Mouse (Mus musculus): ENCODE data around the gene Jmy. TPM values are rescaled to one million over a fixed set of nuclear protein-coding genes. Genes with fewer than 3 reads are reported as not detected.
"Not testable (repeated sequence)": the region's sequence is repeated elsewhere in the genome, so short reads cannot be mapped to it uniquely, and the experiment has no call there.

Jmy gene
- total RNA-seq (2021): 39.6 TPM in 2 replicates
- long read RNA-seq, experiment 1, partial matches to known transcripts: 0 of 2 reads
- long read RNA-seq, experiment 1, other reads (novel, unspliced or antisense): 2 of 2 reads
- long read RNA-seq, experiment 2, partial matches to known transcripts: 0 of 3 reads
- long read RNA-seq, experiment 2, other reads (novel, unspliced or antisense): 3 of 3 reads

DNA sequence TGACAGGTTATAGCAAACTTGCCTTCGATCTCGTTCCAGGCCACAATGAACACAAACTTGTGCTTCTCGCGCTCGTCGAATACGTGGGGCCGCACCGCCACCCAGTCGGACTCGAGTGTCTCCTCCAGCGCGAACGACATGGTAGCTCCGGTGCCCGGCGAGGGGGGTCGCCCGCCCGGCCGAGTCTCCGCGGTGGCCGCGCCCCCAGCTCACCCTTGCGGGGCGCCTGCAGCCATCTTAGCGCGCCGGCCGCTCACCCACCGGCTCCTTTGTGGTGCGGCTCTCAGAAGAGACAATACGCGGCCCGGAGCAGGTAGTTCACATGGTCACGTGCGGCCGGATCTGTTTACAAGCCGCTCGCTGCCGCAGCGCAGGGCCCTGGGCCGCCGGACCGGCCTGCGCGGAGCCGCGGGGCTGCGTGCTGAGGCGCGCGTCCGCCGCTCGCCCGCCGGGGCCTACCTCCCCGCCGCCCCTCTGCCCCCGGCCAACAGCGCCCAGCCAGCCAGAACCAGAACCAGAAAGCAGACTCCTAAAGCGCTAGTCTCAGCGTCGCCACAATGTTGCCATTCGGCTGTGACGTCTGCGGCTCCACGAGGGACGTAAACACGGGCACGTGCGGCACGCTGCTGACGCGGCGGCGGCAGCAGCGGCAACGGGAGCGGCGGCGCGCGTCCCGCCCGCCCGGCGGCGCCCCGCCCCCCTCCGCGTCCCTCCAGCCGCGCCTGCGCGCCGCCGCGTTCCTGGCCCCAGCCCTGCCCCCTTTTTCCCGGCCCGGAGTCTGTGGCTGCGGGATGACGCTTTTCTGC lies at the start of gene Jmy:
Jmy (minus strand) TSS at position 642 of the 806 bp plus-strand sequence.
- DNase-seq: peak; percentile 94

DNA sequence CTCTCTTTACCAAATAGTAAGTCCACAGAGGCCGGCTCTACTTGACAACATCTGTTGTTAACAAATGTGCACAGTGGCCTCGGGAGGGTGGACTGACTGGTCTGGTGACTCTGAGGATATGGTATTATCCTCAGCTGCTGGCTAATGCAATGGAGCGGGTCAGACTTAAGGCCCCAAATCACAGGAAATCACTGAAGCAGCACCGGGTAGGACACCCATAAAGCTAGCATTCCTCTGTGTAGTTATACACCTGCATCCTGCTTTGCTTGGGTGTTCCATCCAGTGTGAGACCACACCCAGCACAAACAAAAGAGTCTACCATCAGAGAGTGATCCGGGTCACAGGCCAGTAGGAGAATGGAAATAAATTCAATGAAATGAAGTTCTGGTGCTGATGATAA lies 48.0 kb upstream of the Jmy start:
- DNase-seq: no peak

DNA sequence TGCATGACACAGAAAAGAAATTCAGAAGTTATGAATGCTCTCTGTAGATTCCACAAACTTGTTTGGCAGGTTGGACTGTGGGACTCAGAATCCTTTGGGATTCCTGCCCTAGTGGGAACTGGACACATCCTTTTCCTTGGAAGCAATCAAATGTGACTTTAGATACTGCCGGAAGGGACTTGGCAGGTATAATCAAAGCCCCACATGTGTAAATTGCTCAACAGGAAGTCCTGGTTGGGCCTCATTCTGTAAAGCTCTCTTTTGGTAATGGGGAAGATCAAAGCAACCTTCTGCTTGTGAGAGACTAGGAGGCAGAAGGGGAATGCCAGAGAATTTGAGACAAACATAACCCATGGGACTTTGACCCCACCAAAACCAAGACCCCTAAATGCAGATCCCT lies 46.4 kb upstream of the Jmy start:
- DNase-seq: no peak

DNA sequence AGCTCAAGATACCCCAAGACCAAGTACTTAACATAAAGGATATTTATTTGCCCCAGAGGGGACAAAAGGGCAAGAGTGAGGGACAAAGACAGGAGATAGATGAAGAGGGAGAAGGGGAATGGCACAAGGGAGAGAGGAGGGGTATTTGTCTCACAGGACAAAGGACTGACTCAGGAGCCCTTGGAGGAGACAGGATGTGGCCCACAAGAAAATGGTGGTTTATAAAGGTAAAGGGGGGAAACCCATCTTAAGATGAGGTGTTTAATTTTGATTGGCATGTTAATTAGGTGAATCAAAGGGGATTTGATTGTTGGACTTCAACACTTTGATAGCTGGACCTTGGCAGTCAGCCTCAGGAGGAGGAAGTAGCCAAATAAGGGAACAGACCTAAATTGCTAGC lies 44.7 kb upstream of the Jmy start:
- no peak for DNase-seq

DNA sequence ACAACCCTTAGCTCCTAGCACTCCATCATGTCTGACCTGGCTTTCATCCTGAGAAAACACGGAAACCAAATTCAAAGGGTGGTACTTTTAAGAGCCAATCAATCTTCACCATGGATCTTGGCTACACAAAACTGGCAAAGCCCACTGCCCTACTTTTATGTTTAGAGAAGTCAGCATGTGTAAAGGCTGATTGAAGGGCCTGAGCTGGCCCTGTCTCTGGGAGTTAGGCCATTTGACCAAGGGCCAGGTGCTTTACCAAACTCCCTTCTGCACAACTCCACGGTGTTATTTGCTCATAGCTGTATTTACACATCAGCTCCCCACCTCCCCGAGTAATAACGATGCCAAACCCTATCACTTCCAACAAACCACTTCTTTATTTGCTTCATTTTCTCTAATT lies 39.7 kb upstream of the Jmy start:
- DNase-seq: peak; percentile 51

DNA sequence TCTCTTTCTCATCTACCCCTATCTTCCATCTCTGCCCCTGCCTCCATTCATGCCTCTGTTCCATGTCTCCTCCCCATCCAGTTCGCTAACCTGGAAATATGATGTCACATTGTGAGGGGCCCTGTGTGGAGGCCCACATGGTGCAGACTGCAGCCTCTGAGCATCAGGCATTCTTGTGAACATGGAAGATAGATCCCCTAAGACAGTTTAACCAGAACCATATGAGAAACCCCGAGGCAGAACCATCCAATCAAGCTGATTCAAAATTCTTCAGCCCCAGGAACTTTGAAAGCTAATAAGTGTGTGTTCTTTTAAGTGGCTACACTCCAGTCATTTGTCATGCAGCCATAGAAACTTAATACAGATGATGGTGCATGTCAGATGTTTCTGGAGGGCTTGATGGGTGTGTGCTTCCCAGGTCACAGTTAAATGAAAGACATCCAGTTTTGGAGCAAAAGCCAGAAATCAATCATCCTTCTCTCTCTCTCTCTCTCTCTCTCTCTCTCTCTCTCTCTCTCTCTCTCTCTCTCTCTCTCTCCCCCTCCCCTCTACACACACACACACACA lies 19.2 kb upstream of the Jmy start:
- no peak for DNase-seq

DNA sequence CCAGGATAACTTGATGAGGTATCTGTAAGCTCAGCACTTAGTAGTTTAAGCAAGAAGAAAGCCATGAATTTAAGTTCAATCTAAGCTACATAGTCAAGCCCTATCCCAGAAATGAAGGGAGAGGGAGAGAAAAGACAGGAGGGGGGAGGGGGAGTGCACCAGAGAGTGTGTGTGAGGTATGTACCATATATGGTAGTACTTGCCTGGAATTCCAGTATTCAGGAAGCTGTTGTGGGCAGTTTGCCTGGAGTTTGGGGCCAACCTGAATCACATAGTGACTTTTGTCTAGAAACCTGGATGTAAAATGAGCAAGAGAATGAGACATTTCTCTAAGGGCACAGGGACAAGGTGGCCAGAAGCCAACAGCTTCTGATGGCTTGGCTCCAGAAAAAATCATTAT lies 17.6 kb upstream of the Jmy start:
- no peak for DNase-seq

DNA sequence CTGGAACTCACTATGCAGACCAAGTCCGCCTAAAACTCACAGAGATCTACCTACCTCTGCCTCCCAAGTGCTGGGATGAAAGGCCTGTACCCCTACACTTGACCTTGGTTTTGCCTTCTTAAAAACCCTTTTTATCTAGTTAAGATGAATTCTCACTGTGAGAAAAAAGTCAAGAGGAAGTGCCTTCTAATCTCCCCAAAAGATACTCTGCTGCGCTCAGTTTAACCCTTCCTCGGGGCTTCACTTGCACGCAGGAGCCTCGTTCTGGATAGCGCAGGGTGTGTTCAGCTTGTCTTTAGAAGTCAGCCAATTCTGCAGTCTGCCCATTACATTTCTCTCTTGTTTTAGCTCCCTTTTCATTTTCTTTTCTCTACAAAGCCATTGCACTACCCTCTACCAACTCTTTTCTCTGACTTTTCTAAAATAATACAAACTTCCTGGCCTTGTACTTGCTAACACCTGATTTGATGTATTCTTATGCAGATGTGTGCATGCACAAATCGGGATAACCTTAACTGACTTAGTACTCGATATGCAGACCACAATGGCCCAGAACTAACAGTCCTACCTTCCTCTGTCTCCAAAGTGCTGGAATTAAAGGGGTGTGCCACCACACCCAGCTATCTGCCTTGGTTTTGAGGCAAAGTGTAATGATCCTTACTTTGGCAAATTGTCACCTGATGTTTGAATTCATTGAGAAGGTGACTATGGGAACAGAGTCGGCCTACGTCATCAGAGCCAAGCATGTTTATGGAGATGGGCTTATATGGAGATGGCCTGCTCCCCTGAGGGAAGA lies 14.6 kb upstream of the Jmy start:
- no peak for DNase-seq

DNA sequence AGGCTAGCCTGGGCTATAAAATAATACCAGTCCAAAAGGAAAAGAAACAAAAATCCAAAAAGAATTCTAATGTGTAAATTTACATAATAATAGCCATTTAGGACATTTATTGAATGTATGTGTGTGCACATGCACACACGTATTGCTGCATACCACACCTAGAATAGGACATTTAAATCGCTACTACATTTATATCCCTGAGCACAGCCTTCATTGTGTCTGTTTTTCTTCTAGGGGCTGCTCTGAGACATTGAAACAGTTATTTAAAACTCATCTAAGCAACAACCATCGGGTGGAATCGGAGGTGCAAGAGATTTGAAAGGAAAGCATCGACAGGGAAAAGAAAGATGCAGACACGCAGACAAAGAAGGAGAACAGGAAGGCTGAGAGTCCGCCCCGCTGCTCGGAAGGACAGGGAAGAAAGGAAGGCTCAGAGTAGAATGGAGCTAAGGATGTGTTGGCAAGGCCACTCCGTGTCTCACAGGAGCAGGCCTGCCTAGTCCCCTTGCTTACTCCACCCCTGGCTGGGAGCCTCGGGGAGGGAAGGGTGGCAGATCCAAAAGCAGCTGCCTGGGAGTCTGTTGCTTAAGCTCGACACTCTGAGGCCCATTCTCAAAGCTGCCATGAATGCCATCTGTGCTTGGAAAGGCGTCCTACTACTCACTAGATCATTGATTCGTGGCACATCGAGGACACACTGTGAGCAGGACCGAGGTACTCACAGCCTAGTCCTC lies 11.0 kb upstream of the Jmy start:
- peak; percentile 31 for DNase-seq

DNA sequence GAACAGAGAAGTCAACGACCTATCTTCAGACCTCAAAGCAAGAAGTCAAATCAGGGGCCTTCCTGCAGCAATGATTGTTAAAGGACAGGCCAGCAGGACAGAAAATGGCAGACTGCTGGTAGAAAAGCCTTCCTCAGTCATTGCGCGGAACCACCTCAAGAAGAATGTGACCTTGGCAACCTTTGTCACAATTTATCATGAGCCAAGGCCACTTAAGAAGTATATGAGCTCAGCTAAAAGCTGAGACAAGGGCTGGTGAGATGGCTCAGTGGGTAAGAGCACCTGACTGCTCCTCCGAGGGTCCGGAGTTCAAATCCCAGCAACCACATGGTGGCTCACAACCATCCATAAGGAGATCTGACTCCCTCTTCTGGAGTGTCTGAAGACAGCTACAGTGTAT lies 7.3 kb upstream of the Jmy start:
- DNase-seq: not testable (repeated sequence)

DNA sequence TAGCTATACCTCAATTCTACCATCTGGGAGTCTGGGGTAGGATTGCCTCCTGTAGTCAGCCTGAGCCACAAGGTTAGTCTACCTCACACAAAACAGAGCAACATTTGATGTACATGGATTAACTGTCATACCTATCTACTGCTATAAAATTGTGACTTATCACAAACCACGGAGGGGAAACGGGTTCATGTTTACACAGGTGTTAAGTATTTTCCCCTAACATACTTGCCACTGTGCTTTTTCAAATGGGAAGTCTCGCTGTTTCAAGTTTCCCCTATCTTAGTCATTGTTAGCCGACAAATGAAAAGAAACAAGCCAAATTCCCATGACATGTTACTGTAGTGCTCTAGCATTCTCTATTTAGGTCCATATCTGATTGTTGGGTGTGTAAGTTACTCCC lies 2.1 kb upstream of the Jmy start:
- no peak for DNase-seq

DNA sequence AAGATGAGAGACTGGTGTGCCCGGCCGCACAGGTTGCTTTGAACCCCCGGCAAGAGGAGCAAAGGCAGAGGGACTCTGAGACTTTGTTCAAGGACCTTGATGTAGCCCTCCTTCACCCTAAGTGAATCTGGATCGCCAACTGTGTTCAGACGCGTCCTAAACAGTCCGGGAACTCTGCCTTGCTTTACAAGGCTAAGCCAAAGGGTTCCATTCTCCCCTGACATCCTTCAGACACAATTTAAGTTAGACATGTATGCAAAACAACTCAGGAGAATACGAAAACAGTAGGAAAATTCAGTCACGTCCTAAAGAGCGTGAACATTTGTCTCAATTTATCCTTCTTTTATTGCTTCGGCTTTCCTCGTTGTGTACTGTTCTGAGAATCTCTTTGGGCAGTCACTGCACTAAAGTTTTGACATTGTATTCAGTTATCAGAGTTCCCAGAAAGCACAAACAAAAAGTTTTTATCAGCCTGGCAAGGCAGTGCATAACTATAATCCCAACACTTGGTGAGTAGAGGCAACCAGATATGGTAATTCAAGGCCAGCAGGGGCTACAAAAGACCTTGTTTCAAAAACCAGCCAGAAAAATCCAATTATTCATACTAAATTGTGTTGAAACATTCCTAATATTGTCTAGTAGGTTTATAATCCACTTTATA lies 495 bp upstream of the Jmy start:
- no peak for DNase-seq

DNA sequence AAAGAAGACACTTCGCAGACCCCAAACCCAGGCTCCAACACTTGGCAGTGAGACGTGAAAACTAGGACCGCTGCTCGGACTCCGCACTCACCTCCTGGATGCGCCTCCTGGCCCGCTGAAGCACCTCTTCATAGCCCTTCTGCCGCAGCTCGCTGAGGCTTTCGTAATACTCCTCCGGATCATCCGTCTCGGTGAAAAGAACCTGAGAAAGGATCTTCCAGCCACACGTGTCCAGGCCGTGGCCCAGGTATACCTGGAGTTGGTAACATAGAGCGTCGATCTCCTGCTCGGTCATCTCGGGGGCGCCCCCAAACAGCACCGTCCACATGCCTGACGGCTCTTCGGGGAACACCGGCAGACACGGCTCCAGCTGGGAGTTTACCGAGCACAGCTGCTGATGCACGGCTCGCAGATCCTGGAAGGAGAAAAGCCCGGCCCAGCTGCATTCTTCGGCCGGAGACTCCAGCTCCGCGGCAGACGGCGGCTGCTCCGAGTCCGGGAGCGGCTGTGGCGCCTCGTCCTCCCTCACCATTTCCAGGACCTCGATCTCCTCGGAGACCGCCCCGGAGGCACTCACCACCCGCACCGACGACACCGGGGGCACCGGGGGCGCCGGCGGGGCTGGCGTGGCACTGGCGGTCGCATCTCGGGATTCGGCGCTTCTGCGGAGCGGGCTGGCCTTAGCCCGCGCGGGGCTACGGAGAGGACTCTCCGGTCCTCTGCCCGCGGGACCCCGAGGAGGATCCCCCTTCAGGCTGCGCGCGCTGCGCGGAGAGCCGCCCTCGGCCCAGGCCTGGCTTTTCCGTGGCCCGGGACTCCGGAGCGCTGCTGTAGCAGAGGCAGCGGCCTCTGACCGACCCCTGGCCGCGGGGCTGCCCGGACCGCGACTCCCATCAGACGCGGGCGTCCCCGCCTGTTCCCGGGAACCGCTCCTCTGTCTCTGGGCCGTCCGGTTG lies 1.1 kb downstream of the Jmy start:
- peak; percentile 64 for DNase-seq

DNA sequence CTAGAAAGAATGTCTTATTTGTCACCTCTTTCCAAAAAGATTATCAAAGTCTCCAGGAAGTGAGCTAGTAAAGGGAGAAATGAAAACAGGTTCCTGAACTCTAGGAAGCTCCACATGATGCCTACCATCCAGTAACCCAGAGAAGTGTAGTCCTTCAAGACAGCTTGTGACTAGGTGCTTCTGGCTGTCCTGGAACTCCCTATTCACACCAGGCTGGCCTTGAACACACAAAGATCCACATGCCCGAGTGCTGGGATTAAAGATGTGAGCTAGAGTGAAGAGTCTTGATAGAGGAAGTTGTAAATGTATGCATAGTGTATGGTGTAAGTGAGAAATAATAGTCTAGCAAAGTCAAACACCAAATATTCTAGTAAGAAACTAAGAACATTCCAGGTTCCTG lies 2.6 kb downstream of the Jmy start:
- DNase-seq: no peak

DNA sequence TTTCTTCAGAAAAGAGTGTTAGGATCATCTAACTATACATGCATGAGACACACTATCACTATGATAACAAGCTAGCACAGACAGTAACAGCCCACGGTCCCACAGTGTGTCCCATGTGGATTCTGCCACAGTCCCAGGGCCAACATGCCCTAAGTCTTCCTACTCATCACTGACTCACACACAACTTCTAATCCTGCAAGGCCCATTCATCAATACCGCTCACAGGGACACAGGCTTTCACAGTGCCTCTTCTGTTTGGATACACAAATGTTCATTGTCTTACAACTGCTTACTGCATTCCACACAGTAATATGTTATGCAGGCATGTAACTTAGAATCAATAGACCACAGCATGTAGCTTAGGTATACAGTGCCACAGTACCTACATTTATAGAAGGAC lies 11.1 kb downstream of the Jmy start:
- DNase-seq: peak; percentile 45

DNA sequence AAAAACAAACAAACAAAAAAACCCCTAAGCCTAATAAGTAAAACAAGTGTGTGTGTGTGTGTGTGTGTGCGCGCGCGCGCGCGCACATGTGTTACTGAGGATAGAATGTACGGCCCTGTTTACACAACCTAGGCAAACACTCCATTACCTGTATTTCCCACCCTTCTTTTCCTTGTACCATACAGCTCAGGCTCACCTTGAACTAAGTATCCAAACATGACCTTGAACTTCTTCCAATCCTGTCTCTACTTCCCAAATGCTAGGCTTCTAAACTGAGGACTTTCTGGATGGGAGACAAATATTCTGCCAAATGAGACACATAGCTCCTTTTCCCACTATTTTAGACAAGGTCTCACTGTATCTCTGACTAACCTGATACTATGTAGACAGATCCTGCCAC lies 11.9 kb downstream of the Jmy start:
- DNase-seq: no peak

DNA sequence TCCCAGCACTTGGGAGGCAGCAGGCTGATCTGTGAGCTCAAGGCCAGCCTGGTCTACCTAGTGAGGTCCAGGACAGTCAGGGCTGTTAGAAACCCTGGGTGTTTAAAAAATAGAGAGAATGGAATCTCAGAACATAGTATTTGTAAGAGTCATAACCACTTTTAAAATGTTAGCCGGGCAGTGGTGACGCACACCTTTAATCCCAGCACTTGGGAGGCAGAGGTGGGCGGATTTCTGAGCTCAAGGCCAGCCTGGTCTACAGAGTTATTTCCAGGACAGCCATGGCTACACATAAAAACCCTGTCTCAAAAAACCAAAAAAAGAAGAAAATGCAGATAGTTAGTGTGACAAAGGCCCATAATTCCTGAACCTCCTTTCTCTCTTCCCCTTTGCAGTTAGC lies 15.3 kb downstream of the Jmy start:
- no peak for DNase-seq

DNA sequence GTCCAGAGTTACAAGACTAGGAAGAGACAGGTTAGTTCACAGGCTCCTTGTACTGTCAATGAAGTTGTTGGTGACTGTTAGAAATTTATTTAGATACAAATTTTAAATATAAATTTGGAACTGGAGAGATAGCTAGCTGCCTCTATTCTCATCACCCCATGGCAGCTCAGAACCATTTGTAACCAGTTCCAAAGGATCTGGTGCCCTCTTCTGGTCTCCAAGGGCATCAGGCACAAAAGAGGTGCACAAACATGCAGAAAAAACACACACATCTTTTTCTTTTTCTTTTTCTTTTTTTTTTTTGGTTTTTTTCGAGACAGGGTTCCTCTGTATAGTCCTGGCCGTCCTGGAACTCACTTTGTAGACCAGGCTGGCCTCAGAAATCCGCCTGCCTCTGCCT lies 18.5 kb downstream of the Jmy start:
- no peak for DNase-seq

DNA sequence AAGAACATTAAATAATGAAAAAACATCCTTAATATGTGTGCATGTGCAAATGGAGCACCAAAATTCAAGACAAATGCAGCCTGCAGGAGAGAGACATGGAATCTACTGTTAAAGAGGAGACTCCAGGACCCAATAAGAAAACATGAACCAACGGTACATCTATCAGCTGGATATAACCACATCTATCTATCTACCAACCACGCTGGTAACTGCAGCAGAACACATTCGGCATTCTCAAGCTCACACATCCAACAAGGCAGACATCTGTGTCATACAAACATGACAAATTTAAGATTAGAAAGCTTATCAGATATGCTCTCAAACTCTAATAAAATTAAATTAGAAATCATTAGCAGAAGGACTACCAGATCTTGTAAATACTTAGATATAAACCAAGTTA lies 21.3 kb downstream of the Jmy start:
- no peak for DNase-seq

DNA sequence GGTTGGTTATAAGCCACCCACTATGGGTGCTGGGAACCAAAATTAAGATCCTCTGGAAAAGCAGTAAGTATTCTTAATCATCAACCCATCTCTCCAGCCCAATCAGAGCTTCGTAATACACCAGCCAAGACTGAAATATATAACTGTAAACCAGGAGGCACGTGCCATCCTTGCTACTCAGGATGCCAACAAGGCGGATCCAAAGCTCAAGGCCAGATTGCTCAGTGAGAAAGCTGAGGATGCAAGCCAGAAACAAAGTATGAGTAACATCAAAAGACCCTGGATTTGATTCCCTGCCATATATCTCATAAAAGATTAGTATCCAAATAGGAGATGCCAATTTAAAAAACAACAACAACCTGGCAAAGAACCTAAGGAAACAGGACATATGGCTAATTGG lies 31.3 kb downstream of the Jmy start:
- DNase-seq: peak; percentile 78

DNA sequence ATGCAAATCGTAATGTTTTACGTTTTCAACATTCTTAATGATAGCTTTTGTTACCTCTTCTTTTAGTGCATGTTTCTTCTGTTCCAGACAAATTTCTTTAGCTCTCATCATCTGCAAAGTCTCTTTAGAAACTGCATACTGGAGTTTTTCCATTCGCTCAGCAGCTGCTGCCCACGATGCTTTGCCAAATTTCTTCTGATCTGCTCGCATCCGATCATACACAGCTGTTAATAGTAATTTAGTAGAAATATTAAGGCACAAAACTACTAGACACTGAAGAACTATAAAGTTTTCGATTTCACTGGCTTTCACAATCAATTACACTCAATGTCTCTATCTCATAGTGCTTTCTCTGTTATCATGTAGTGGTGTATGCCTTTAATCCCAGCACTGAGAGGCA lies 40.0 kb downstream of the Jmy start:
- no peak for DNase-seq
